Mouse (Mus musculus): ENCODE data around the gene Mlh1. TPM values are rescaled to one million over a fixed set of nuclear protein-coding genes. Genes with fewer than 3 reads are reported as not detected.

Gene Mlh1
- total RNA-seq, 1 experiment, result 27.8 TPM

DNA sequence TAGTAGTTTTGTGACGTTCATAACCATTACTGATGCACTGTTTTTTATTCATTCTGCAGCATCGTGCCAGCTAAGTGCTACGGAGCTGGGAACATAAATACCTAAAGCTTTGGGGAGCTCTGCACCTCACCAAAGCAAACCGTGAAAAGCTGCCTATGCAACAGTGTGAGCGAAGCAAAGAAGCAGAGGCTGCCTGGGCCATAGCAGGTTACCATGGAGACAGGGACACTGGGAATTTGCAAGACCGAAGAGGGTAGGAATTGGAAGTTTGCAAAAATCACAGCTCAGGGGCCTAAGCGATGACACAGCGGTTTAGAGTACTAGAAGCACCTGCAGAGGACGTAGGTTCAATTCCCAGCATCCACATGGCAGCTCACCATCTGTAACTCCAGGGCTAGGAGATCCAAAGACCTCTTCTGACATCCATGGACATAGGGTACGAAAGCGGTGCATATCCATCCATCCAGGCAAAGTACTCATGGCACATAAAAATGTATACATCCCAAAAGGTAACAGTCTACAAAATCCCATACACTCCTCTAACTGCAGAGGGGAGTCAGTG is 19.0 kb upstream of the Mlh1 start:
- in situ Hi-C loops (cut with MboI; ENCODE audit: low sequenced_read_pairs in 2 of 2, unreplicated experiment in 2 of 2), result no loop called here
- TF ChIP-seq ZNF384 (IDR thresholded peaks at IDR 0.05; ENCODE audit: low read depth, low read length) (no peak), CHD2 (IDR thresholded peaks at IDR 0.05; ENCODE audit: low read depth, low read length) (no peak), ZC3H11A (IDR thresholded peaks at IDR 0.05; ENCODE audit: borderline replicate concordance, low read depth, low read length) (no peak), HCFC1 (IDR thresholded peaks at IDR 0.05; ENCODE audit: borderline replicate concordance, insufficient read depth, low read length) (no peak), MAFK (IDR thresholded peaks at IDR 0.05; ENCODE audit: insufficient read depth, low read depth, low read length) (no peak)
- DNase-seq (ENCODE audit: low read depth, low spot score), result no peak
- Histone ChIP-seq H3K4me1 (ENCODE audit: control insufficient read depth in 2 of 2, insufficient read depth in 2 of 2, low read length in 2 of 2, poor library complexity in 1 of 2) (peaks cover 5 to 13% of the 10 kb centered on the region in 2 experiments; a peak in 2 of 4 replicates), H3K9ac (ENCODE audit: insufficient read depth, low read depth, low read length, poor library complexity, severe bottlenecking) (no peak overlapping the region), H3K9me3 (ENCODE audit: control insufficient read depth, insufficient read depth, low read depth, low read length) (no peaks in the 10 kb centered on the region), H3K27ac (ENCODE audit: insufficient read depth, low read depth, low read length, poor library complexity, severe bottlenecking) (no peak overlapping the region), H3K36me3 (ENCODE audit: control insufficient read depth, insufficient read depth, low read length, poor library complexity, severe bottlenecking) (no peaks in the 10 kb centered on the region), H3K4me3 (ENCODE audit: insufficient read depth in 1 of 2, low read depth in 1 of 2, low read length in 2 of 2, poor library complexity in 1 of 2, severe bottlenecking in 1 of 2) (no peak overlapping the region)

DNA sequence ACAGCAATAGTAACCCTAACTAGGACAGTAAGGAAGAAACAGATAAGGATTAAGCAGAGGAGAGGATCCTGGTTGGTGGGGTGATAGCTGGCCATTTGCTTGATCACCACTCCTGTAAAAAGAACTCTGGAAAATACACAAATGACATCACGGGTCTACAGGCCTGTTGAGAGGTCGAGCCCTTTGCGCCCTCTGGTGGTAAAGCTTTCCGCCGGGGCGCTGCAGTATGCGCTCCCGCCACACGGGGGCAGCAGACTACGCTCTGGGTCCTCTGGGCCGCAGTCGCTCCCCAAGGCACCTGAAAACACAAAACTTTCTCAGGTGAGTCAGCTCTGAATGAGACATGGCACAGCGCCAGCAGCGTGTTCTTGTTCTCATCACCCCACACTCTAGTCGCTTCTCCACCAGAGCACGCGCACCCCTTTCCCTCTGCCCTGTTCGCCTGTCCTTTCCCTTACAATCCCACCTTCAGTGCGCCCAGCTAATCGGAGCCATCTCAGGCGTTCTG is 18.3 kb upstream of the Mlh1 start:
- peak overlapping the region; percentile 62; the same call in 1 of the 2 replicates for H3K9ac ChIP-seq (ENCODE audit: insufficient read depth, low read depth, low read length, poor library complexity, severe bottlenecking)
- in situ Hi-C loops (cut with MboI; ENCODE audit: low sequenced_read_pairs in 2 of 2, unreplicated experiment in 2 of 2), result no loop called here
- H3K4me1 ChIP-seq (ENCODE audit: control insufficient read depth in 2 of 2, insufficient read depth in 2 of 2, low read length in 2 of 2, poor library complexity in 1 of 2), result peaks cover 5 to 11% of the 10 kb centered on the region in 2 experiments; a peak in 2 of 4 replicates
- no peaks in the 10 kb centered on the region for H3K36me3 ChIP-seq (ENCODE audit: control insufficient read depth, insufficient read depth, low read length, poor library complexity, severe bottlenecking)
- DNase-seq (ENCODE audit: low read depth, low spot score), result peak; percentile 70
- no peaks in the 10 kb centered on the region for H3K9me3 ChIP-seq (ENCODE audit: control insufficient read depth, insufficient read depth, low read depth, low read length)
- H3K27ac ChIP-seq (ENCODE audit: insufficient read depth, low read depth, low read length, poor library complexity, severe bottlenecking), result no peak overlapping the region
- H3K4me3 ChIP-seq (ENCODE audit: insufficient read depth in 1 of 2, low read depth in 1 of 2, low read length in 2 of 2, poor library complexity in 1 of 2, severe bottlenecking in 1 of 2), result peak overlapping the region in 1 of 2 experiments; percentile 15; a peak in 1 of 4 replicates
- TF ChIP-seq MAFK (IDR thresholded peaks at IDR 0.05; ENCODE audit: insufficient read depth, low read depth, low read length), result no peak
- TF ChIP-seq HCFC1 (IDR thresholded peaks at IDR 0.05; ENCODE audit: borderline replicate concordance, insufficient read depth, low read length), result no peak
- TF ChIP-seq CHD2 (IDR thresholded peaks at IDR 0.05; ENCODE audit: low read depth, low read length), result no peak
- peak; percentile 37; the same call in 1 of the 2 replicates for TF ChIP-seq ZC3H11A (IDR thresholded peaks at IDR 0.05; ENCODE audit: borderline replicate concordance, low read depth, low read length)
- TF ChIP-seq ZNF384 (IDR thresholded peaks at IDR 0.05; ENCODE audit: low read depth, low read length), result no peak

DNA sequence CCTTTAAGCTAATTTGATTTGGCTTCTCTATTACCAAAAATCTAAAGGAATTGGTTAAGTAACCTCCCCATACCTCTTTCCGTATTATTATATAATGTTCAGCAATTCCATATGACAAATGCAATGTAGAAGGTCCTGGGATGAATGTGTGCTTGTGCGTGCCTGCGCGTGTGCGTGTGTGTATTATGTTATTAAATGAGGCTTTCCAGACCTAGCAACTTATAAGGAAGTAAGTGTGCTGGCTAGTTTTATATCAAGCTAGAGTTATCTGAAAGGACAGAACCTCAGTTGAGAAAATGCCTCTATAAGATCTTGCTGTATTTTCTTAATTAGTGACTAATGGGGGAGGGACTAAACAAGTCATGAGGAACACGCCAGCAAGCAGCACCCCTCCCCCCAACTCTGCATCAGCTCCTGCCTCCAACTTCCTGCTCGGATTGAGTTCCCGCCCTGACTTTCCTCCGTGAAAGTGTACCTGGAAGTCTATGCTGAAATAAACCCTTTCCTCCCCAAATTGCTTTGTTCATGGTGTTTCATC is 17.8 kb upstream of the Mlh1 start:
- peaks cover 5 to 13% of the 10 kb centered on the region in 2 experiments; a peak in 2 of 4 replicates for H3K4me1 ChIP-seq (ENCODE audit: control insufficient read depth in 2 of 2, insufficient read depth in 2 of 2, low read length in 2 of 2, poor library complexity in 1 of 2)
- peak; percentile 61 for DNase-seq (ENCODE audit: low read depth, low spot score)
- no peak for TF ChIP-seq HCFC1 (IDR thresholded peaks at IDR 0.05; ENCODE audit: borderline replicate concordance, insufficient read depth, low read length)
- no peak for TF ChIP-seq ZNF384 (IDR thresholded peaks at IDR 0.05; ENCODE audit: low read depth, low read length)
- no peak for TF ChIP-seq CHD2 (IDR thresholded peaks at IDR 0.05; ENCODE audit: low read depth, low read length)
- TF ChIP-seq ZC3H11A (IDR thresholded peaks at IDR 0.05; ENCODE audit: borderline replicate concordance, low read depth, low read length), result no peak
- TF ChIP-seq MAFK (IDR thresholded peaks at IDR 0.05; ENCODE audit: insufficient read depth, low read depth, low read length), result no peak
- H3K4me3 ChIP-seq (ENCODE audit: insufficient read depth in 1 of 2, low read depth in 1 of 2, low read length in 2 of 2, poor library complexity in 1 of 2, severe bottlenecking in 1 of 2), result no peak overlapping the region
- H3K27ac ChIP-seq (ENCODE audit: insufficient read depth, low read depth, low read length, poor library complexity, severe bottlenecking), result no peak overlapping the region; the same call in 1 of the 2 replicates
- H3K9me3 ChIP-seq (ENCODE audit: control insufficient read depth, insufficient read depth, low read depth, low read length), result no peaks in the 10 kb centered on the region
- no peaks in the 10 kb centered on the region for H3K36me3 ChIP-seq (ENCODE audit: control insufficient read depth, insufficient read depth, low read length, poor library complexity, severe bottlenecking)
- no peak overlapping the region; the same call in 1 of the 2 replicates for H3K9ac ChIP-seq (ENCODE audit: insufficient read depth, low read depth, low read length, poor library complexity, severe bottlenecking)
- in situ Hi-C loops (cut with MboI; ENCODE audit: low sequenced_read_pairs in 2 of 2, unreplicated experiment in 2 of 2), result no loop called here

DNA sequence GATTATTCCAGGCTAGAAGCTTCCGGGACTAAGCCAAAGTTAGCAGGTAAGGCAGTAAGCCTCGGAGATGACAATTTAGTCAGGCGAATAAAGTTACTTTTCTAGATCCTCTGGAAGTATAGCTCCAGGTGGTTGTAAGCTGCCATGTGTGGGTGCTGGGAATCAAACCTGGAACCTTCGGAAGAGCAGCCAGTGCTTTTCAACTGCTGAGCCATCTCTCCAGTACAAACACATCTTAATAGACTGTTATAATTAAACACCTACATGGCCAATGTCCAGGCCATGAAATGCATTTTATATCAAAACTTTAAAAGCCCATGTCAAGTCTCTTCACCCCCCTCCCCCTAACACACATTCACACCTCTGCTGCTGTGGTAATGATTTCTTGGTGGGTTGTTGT is 16.4 kb upstream of the Mlh1 start:
- in situ Hi-C loops (cut with MboI; ENCODE audit: low sequenced_read_pairs in 2 of 2, unreplicated experiment in 2 of 2), result no loop called here
- Histone ChIP-seq H3K36me3 (ENCODE audit: control insufficient read depth, insufficient read depth, low read length, poor library complexity, severe bottlenecking) (no peaks in the 10 kb centered on the region), H3K27ac (ENCODE audit: insufficient read depth, low read depth, low read length, poor library complexity, severe bottlenecking) (no peak overlapping the region), H3K4me1 (ENCODE audit: control insufficient read depth in 2 of 2, insufficient read depth in 2 of 2, low read length in 2 of 2, poor library complexity in 1 of 2) (peaks cover 5 to 13% of the 10 kb centered on the region in 2 experiments; a peak in 2 of 4 replicates), H3K4me3 (ENCODE audit: insufficient read depth in 1 of 2, low read depth in 1 of 2, low read length in 2 of 2, poor library complexity in 1 of 2, severe bottlenecking in 1 of 2) (no peak overlapping the region), H3K9ac (ENCODE audit: insufficient read depth, low read depth, low read length, poor library complexity, severe bottlenecking) (no peak overlapping the region), H3K9me3 (ENCODE audit: control insufficient read depth, insufficient read depth, low read depth, low read length) (no peaks in the 10 kb centered on the region)
- no peak for TF ChIP-seq CHD2 (IDR thresholded peaks at IDR 0.05; ENCODE audit: low read depth, low read length)
- TF ChIP-seq HCFC1 (IDR thresholded peaks at IDR 0.05; ENCODE audit: borderline replicate concordance, insufficient read depth, low read length), result no peak
- no peak for TF ChIP-seq MAFK (IDR thresholded peaks at IDR 0.05; ENCODE audit: insufficient read depth, low read depth, low read length)
- TF ChIP-seq ZNF384 (IDR thresholded peaks at IDR 0.05; ENCODE audit: low read depth, low read length), result no peak
- TF ChIP-seq ZC3H11A (IDR thresholded peaks at IDR 0.05; ENCODE audit: borderline replicate concordance, low read depth, low read length), result no peak
- DNase-seq (ENCODE audit: low read depth, low spot score), result no peak
